Mouse (Mus musculus) monocyte, adult 59 days (primary cell): Measurements from ENCODE around the gene Slc46a1. TPM values are rescaled to one million over a fixed set of nuclear protein-coding genes. Genes with fewer than 3 reads are reported as not detected.

Experiments used
- total RNA-seq, 2 experiments: library from RNA; stranded (reverse); gene quantifications; one replicate each; pipeline ENCODE4 v1.2.4; 2023

Gene Slc46a1
- 1 to 10 TPM; 5.9 to 7.9 TPM for total RNA-seq

GRCm38 (mm10) chr11:78465568-78466180 lies at the start of gene Slc46a1:
Gene Slc46a1, plus strand, starts transcription at chr11:78465697.

DNA sequence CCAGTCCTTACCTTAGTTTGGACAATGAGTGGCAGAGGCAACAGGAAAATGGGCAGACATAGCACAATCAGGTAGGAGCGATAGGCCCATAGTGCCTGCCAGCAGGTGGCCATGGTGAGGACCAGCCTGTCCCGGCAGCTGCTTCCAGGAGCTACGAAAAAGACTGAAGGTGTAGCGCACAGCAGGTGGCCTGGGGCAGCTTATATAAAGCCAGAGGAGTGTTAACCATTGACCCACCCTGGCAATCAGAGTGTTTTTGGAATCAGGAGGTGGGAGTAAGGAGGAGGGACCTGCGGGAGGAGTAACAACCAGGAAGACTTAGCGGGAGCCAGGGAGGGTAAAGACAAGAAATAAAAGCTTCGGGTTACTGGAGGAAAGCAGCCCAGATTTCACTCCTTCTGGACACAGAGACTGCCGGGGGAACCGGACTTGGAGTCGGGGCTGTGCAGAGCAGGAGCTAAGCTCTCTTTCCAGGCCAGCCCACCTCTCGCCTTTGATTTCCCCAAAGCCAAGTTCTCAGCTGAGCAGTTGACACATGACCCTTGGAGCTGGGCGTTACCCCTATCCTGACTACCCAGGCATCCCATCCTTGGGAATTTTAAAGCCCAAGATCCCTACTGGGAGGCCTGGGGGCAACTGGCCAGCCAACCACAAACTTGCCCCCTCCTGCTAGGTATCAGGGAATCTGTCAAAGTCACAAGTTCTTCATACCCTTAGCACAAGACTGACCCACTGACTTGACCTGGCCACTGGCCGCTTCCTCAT lies 43.3 kb upstream of the Slc46a1 start, which contains the start of gene Slc13a2:
Slc13a2 (minus strand) TSS at position 163 of the 765 bp plus-strand sequence.

GRCm38 (mm10) chr11:78497544-78498522 lies 32.3 kb downstream of the Slc46a1 start, which contains the start of gene Sarm1:
Gene Sarm1, minus strand, starts transcription at chr11:78497754.

DNA sequence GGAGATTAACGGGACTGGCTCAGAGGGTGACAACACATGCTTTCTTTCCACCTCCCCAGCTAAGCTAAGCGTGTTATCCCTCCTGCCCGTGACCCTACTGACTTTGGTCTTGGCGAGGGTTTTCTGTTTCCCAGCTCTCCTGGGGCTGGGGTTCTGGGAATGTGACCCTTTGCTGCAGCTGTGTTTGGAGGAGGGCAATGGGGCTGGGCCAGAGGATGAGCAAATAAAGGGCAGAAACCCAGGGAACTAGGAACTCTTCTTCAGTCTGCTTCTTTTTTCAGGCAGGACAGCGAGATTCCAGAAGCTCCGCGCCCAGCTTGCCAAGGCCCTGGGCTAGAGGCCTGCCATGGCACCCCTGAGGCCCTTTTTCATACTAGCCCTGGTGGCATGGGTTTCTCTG lies 33.5 kb downstream of the Slc46a1 start, which contains the start of gene Vtn:
Vtn (plus strand) TSS at position 88 of the 400 bp plus-strand sequence.

DNA sequence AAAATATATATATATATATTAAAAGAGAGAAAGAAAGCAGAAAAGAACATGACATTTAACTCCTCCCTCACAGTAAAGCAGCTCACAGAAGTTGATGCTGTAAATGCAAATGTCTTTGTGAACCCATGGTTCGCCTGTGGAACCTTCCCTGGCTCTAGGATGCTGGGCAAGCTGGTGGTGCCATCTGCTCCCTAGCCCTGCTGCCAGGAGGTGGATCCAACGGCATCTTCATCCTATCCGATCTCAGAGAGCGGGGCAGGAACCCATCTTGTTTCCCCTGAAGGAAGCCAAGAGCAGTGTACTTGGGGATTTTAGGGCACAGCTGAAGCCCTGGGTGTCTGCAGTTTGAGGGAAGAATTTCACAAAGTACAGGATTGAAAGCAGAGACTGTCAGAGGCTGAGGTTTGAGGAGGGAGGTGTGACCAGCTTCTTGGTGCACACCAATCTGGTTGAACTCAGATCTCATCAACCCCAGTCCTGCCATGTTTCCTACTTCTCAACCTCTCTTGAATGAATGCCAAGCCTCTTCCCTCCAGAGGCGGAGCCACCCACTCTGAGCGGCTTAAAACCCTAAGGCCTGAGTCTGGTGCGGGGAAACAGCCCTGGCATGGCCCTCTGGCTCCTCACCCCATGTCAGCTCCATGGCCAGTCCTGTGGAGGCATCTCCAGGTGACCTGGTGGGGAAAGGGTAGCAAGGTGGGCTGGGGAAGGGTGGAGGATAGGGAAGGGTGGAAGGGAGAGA lies 37.6 kb downstream of the Slc46a1 start, which contains the start of gene Sebox:
Sebox (plus strand) TSS at position 539 of the 742 bp plus-strand sequence.

GRCm38 (mm10) chr11:78512025-78512957 lies 46.8 kb downstream of the Slc46a1 start, which contains the start of the genes Tmem199 and Poldip2:
Gene Tmem199, minus strand, starts transcription at chr11:78512172.
Gene Poldip2, plus strand, starts transcription at chr11:78512193.

Other genes starting within 250 kb of the Slc46a1 start
- 10 to 100 TPM; 52.7 to 55.9 TPM for gene Sdf2, start 220.0 kb upstream of the Slc46a1 start, total RNA-seq
- gene Supt6, start 219.7 kb upstream of the Slc46a1 start, total RNA-seq: 10 to 100 TPM; 59.1 to 66.8 TPM
- gene 2610507B11Rik, start 203.9 kb upstream of the Slc46a1 start, total RNA-seq: 100 to 1,000 TPM; 105 to 107 TPM
- 1 to 10 TPM; 1.5 TPM for gene BC030499, start 174.9 kb upstream of the Slc46a1 start, total RNA-seq
- gene Spag5, start 164.2 kb upstream of the Slc46a1 start, total RNA-seq: 1 to 10 TPM in 1 of 2 experiments, under 1 TPM in 1; 0.81 to 2.9 TPM
- gene Aldoc, start 142.7 kb upstream of the Slc46a1 start, total RNA-seq: 1 to 10 TPM; 7.4 to 9.0 TPM
- 10 to 100 TPM; 60.7 to 63.9 TPM for gene Pigs, start 137.3 kb upstream of the Slc46a1 start, total RNA-seq
- gene Unc119, start 122.2 kb upstream of the Slc46a1 start, total RNA-seq: 10 to 100 TPM; 69.6 to 82.3 TPM
- not detected for gene Foxn1, start 79.1 kb upstream of the Slc46a1 start, total RNA-seq
- under 1 TPM in 1 of 2 experiments, not detected in 1; 0.66 TPM for gene Slc13a2, start 43.5 kb upstream of the Slc46a1 start, total RNA-seq
- gene Sarm1, start 32.1 kb downstream of the Slc46a1 start, total RNA-seq: 1 to 10 TPM; 1.9 TPM
- gene Vtn, start 33.4 kb downstream of the Slc46a1 start, total RNA-seq: not detected
- not detected for gene Sebox, start 37.8 kb downstream of the Slc46a1 start, total RNA-seq
- gene Tmem199, start 46.5 kb downstream of the Slc46a1 start, total RNA-seq: 10 to 100 TPM; 18.9 to 24.0 TPM
- 10 to 100 TPM; 24.6 to 28.4 TPM for gene Poldip2, start 46.5 kb downstream of the Slc46a1 start, total RNA-seq
- gene Tnfaip1, start 70.6 kb downstream of the Slc46a1 start, total RNA-seq: 10 to 100 TPM; 16.8 to 17.1 TPM
- gene Ift20, start 70.7 kb downstream of the Slc46a1 start, total RNA-seq: 10 to 100 TPM; 31.8 to 33.8 TPM
- 10 to 100 TPM; 12.3 to 15.0 TPM for gene Tmem97, start 85.1 kb downstream of the Slc46a1 start, total RNA-seq
- gene Nlk, start 231.7 kb downstream of the Slc46a1 start, total RNA-seq: 10 to 100 TPM; 15.1 to 16.1 TPM